Mouse (Mus musculus) bone marrow macrophage, adult 2 months (primary cell): ENCODE results near the gene Otub1. TPM values are rescaled to one million over a fixed set of nuclear protein-coding genes. Genes with fewer than 3 reads are reported as not detected.

Experiments used
- H3K27ac ChIP-seq: 2 replicates; pipeline ENCODE4 v1.5.1; 2012; ENCODE audit warnings: low read depth, low read length; ENCODE audit not compliant: insufficient read depth
- H3K4me1 ChIP-seq: 2 replicates; pipeline ENCODE4 v1.6.1; 2012; ENCODE audit warnings: low read length; ENCODE audit not compliant: control insufficient read depth, insufficient read depth
- H3K4me3 ChIP-seq: 2 replicates; pipeline ENCODE4 v1.5.1; 2012; ENCODE audit warnings: mild to moderate bottlenecking, low read length, moderate library complexity; ENCODE audit not compliant: insufficient read depth
- CTCF ChIP-seq: IDR thresholded peaks from 2 replicates; pipeline ENCODE4 v1.5.1; 2012; ENCODE audit warnings: low read depth, mild to moderate bottlenecking, low read length, moderate library complexity
- POLR2A ChIP-seq: IDR thresholded peaks from 2 replicates; pipeline ENCODE4 v1.6.1; 2012; ENCODE audit warnings: mild to moderate bottlenecking, low read depth, low read length, borderline replicate concordance
- polyA plus RNA-seq: library from polyadenylated mRNA; stranded (reverse); fragments of >200 nt; gene quantifications from 2 replicates; pipeline ENCODE4 v1.2.4, GENCODE M21; 2012; ENCODE audit not compliant: missing spikeins, insufficient read depth, insufficient read length

The Otub1 gene
- polyA plus RNA-seq, 1 experiment, result 88.1 TPM

GRCm38 (mm10) chr19:7165509-7166199 is 40.5 kb downstream of the Otub1 start:
- TF ChIP-seq CTCF, result no peak
- TF ChIP-seq POLR2A, result no peak
- H3K27ac ChIP-seq, result no peak overlapping the region
- H3K4me3 ChIP-seq, result peak overlapping the region; percentile 36
- no peaks in the 10 kb centered on the region for H3K4me1 ChIP-seq

DNA sequence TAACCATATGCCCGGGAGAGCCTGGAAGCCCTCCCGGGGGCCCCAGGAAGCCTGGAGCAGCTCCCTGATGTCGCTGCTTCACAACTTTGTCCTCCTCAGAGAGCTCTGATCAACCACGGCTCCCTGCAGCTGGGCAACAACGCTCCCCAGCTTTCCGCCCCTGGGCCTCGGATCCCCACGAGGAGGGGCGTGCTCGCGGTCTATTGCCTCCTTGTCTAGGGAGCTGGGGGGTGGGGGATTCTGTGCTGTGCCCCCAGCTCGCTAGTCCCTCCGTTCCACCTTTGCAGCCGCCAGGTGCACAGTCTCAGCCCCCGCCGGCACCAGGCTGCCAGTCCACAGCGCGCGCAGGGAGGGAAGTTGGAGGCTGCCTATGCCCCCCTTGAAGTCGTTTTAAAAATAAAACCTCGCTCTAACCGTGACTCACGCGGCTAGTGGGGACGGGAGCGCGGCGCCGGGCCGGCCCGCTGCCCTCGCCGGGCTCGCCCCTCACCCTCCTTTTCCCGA is 41.2 kb downstream of the Otub1 start:
- Histone ChIP-seq H3K4me1 (no peaks in the 10 kb centered on the region), H3K27ac (no peak overlapping the region), H3K4me3 (peak overlapping the region; percentile 36)
- TF ChIP-seq CTCF (no peak), POLR2A (no peak)

DNA sequence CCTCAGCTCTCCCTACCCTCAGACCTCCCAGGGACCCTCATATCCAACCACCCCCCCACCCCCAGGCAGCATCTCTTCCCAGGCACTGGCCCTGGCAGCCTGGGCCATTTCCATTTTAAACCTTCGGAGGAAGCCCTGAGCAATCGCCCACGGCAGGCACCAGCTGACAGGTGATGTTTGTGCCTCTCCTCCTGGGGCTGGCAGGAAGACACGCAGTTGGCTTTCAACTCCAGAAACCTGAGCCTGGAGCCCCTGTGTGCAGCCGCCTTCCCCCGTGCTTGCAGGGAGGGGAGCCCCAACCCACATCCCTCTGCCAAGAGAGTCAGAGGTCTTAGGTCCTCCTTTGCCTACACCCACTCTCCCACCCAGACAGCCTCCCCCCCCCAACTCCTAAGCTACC is 41.9 kb downstream of the Otub1 start:
- Histone ChIP-seq H3K4me3 (no peak overlapping the region), H3K4me1 (no peaks in the 10 kb centered on the region), H3K27ac (no peak overlapping the region)
- TF ChIP-seq POLR2A (no peak), CTCF (no peak)

DNA sequence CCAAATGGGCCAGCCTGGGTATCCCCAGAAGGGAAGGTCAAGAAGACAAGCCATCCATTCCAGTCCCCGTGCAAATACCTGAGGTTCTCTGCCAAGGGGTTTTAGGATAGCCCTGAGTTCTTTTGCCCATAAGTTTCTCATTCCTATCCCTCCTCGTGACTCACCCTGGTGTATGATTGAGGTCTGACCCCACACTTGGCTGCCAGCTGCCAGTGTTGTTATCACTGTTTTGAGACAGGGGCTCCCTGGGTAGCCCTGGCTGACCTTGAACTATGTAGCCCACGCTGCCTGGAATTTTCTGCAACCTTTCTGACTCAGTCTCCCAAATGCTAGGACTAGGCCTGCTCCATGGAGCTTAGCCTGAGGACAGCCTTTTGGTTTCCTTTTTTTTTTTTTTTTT is 45.1 kb downstream of the Otub1 start:
- no peak for TF ChIP-seq POLR2A
- no peak for TF ChIP-seq CTCF

DNA sequence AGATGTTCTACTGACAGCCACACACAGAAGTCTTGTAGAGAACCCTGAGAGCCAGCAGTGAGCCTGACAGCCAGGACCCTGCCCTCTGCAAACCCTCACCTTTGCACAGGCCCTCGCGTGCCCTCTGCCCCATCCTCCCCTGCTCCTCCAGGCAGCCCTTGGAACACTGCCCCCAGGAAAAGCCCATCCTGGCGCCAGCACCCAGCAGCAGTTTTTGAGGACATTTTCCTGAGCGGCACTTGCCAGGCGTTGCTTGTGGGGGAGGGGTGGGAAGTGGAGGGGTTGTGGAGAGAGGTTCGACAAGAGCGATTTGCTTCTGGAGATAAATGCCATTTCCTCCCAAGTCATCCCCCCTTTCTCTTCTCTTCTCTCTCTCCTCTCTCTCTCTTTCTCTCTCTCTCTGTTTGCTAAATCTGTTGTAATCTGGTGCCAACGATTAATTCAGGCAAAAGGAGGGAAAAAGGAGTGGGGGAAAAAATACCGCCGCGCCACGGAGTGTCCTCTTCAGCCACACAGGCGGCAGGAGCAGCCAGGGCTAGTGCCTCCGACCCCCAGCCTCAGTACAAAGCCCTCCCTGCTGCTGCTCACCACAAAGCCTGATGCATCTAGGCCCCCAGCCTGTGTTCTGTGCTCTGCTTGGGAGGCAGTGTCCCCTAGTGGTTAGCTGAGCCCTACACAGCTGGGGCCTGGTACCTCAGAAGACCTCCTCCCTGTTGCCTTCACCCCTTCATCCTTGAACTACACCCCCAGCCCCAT is 45.8 kb downstream of the Otub1 start:
- Histone ChIP-seq H3K4me1 (no peaks in the 10 kb centered on the region), H3K4me3 (no peak overlapping the region), H3K27ac (no peak overlapping the region)
- no peak for TF ChIP-seq POLR2A
- TF ChIP-seq CTCF, result no peak

More for the DNA sequence above, 45.1 kb downstream of the Otub1 start:
- Histone ChIP-seq H3K27ac (no peak overlapping the region), H3K4me3 (no peak overlapping the region), H3K4me1 (no peaks in the 10 kb centered on the region)

GRCm38 (mm10) chr19:7157734-7158133 is 48.4 kb downstream of the Otub1 start:
- Histone ChIP-seq H3K4me1 (no peaks in the 10 kb centered on the region), H3K27ac (no peak overlapping the region), H3K4me3 (no peak overlapping the region)
- TF ChIP-seq POLR2A (no peak), CTCF (no peak)

- TF ChIP-seq POLR2A (no peak), CTCF (no peak)
Measured at GRCm38 (mm10) chr19:7155196-7155595, 50.9 kb downstream of the Otub1 start.

GRCm38 (mm10) chr19:7153232-7153631 is 52.9 kb downstream of the Otub1 start:
- Histone ChIP-seq H3K4me3 (no peak overlapping the region), H3K4me1 (no peaks in the 10 kb centered on the region), H3K27ac (no peak overlapping the region)
- TF ChIP-seq POLR2A (no peak), CTCF (no peak)

More at GRCm38 (mm10) chr19:7155196-7155595, 50.9 kb downstream of the Otub1 start:
- Histone ChIP-seq H3K27ac (no peak overlapping the region), H3K4me1 (no peaks in the 10 kb centered on the region), H3K4me3 (no peak overlapping the region)

DNA sequence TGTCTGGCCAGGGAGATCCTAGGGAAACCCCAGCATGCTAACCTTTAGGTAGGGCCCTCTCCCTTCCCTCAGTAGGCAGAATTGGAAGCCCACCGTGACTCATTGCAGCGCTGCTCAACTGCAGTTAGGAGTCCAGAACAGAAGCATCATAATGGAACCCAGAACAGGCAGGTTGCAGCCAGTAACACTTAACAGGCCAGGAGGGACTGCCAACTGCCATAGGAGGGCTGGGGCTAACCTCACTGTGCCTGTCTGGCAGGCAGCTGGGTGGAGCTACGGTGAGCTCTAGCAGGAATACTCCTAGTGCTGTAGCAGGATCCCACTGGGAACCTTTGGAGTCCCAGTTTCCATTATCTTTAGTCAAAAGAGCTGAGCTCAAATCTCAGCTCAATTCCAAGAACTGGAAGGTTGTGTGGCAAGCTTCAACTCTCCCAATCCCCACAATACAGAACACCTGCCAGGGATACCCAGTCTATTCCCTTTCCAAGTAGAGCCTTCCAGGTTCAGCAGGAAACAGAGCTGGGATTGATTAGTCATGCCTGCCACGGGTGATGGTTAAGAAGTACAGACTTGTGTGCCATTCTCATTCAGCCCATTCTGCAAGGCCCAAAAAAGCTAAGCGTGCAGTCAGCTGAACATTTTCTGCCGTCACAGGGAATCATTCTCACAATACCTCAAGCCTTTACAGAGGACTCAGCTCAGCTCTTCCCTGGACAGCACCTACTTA is 54.0 kb downstream of the Otub1 start:
- no peak for TF ChIP-seq CTCF
- no peak for TF ChIP-seq POLR2A
- H3K27ac ChIP-seq, result no peak overlapping the region
- no peaks in the 10 kb centered on the region for H3K4me1 ChIP-seq
- H3K4me3 ChIP-seq, result no peak overlapping the region

DNA sequence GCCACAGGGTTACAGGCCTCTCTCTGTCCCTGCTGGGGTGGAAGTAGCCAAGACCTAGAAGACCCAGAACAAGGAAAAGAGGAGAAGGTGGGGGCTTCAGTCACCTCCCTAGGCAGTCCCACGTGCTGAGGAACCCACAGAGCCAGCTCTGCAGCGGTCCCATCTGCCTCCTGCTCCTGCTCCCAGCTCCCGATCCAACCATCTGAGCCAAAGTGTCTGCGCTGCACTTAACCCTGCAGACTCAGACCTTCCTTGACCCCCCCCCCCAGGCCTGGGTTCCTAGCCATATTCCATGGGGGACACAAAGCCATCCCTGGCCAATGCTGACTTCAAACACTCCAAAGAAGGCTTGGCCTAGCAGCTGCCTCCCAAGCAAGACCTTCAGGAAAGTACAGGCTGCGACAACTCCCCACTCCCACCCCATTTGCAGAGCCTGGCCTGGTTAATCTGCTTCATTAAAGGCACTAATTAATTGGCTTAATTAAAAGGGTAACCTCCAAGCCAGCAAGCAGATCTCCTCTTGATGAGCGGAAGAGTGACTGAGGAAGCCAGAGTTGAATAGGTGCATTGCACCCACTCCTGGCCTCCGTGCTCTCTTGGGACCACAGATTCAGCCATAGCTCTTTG is 54.7 kb downstream of the Otub1 start:
- H3K4me3 ChIP-seq, result no peak overlapping the region
- TF ChIP-seq POLR2A (no peak), CTCF (no peak)
- H3K27ac ChIP-seq, result no peak overlapping the region
- H3K4me1 ChIP-seq, result no peaks in the 10 kb centered on the region
